Mouse (Mus musculus): ENCODE results near the gene Sycp3.

GRCm38 (mm10) chr10:88505256-88505655 is 45.9 kb downstream of the Sycp3 start:
- TF ChIP-seq CTCF (IDR thresholded peaks at IDR 0.05; ENCODE audit: extremely low read depth, insufficient read depth, low read length) (no peak), POLR2A (IDR thresholded peaks at IDR 0.05; ENCODE audit: extremely low read depth, insufficient read depth, low read length) (no peak)
